Mouse (Mus musculus): Measurements from ENCODE around the gene Phactr2. TPM values are rescaled to one million over a fixed set of nuclear protein-coding genes. Genes with fewer than 3 reads are reported as not detected.

Gene Phactr2
- polyA plus RNA-seq, 1 experiment from 2014 or later = 55.5 TPM

- ATAC-seq (replicated peaks; ENCODE audit: extremely low read depth, insufficient read depth, low FRiP score) = no peak
- H3K4me3 ChIP-seq (ENCODE audit: low read length) = no peak overlapping the region
- no peaks in the 10 kb centered on the region for H3K27me3 ChIP-seq (ENCODE audit: control insufficient read depth, insufficient read depth, low read length)
- H3K9me3 ChIP-seq (replicated peaks; ENCODE audit: control insufficient read depth, low read length) = no peaks in the 10 kb centered on the region
- H3K27ac ChIP-seq (ENCODE audit: low read length) = no peak overlapping the region
- H3K36me3 ChIP-seq (ENCODE audit: control insufficient read depth, insufficient read depth) = peaks cover 19% of the 10 kb centered on the region
- 74% methylated on average over 2 of the region's 2 CpGs for WGBS
- no peak overlapping the region for H3K9ac ChIP-seq (ENCODE audit: low read length)
- H3K4me1 ChIP-seq (ENCODE audit: control insufficient read depth, insufficient read depth, low read length) = peaks cover 23% of the 10 kb centered on the region
- H3K4me2 ChIP-seq (ENCODE audit: low read depth, low read length) = no peak overlapping the region
Measured at GRCm38 (mm10) chr10:13292026-13292425, 182.2 kb downstream of the Phactr2 start.

DNA sequence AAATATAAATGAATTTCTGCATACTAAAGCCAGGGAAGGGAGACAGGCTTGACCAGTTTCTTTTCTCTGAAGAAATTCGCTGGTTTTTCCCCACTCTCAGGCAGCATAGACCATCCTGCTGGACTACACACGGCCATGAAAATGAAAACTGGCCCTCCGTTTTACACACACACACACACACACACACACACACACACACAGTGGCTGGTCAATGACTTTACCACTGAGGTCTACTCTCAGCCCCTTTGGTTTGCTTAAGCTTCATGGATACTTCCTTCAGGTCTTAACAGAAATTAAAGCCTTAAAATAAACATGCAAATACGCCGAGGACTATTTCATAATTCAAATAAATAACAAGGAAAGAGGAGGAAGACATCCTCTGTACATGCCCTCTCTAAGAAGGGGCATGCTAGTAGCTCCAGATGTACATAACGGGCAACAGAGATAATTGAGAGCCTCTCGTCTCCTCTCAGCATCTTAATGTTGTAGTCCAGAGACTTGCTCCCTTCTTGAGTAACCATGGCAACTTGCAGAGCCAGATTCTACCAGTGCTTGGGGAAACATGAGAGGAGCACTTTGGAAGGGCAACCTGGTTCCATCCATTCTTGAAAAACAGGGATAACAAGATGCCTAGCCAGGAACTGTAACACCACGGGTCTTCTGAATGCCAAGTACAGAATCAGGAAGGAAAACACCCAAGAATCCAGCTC lies 184.8 kb downstream of the Phactr2 start:
- H3K36me3 ChIP-seq (ENCODE audit: control insufficient read depth, insufficient read depth) = peaks cover 28% of the 10 kb centered on the region

DNA sequence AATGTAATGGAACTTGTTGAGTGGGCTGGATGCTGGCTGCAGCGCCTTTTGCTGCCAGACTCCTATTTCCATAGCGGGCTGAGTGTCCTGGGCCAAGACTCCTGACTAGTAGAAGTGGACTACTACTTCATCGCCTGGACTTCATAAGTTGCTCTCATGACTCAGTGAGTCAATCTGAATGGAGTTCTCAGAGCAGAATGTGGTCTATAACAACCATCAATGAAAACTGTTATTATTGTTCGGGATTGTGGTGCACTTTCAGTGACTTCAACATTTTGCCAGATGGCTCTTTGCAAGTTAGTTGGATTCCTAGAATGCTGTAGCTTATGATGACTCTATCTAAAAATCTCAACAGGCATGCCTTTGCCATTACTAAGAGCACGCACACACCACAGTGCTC lies 185.9 kb downstream of the Phactr2 start:
- Histone ChIP-seq H3K4me3 (ENCODE audit: low read length) (no peak overlapping the region), H3K4me2 (ENCODE audit: low read depth, low read length) (no peak overlapping the region), H3K27ac (ENCODE audit: low read length) (no peak overlapping the region), H3K36me3 (ENCODE audit: control insufficient read depth, insufficient read depth) (peaks cover 31% of the 10 kb centered on the region), H3K27me3 (ENCODE audit: control insufficient read depth, insufficient read depth, low read length) (no peaks in the 10 kb centered on the region), H3K9ac (ENCODE audit: low read length) (no peak overlapping the region), H3K9me3 (replicated peaks; ENCODE audit: control insufficient read depth, low read length) (no peaks in the 10 kb centered on the region), H3K4me1 (ENCODE audit: control insufficient read depth, insufficient read depth, low read length) (peaks cover 26% of the 10 kb centered on the region)
- WGBS = 79% methylated on average over 5 of the region's 5 CpGs
- no peak for ATAC-seq (replicated peaks; ENCODE audit: extremely low read depth, insufficient read depth, low FRiP score)

More for the DNA sequence above, 184.8 kb downstream of the Phactr2 start:
- Histone ChIP-seq H3K4me1 (ENCODE audit: control insufficient read depth, insufficient read depth, low read length) (peaks cover 18% of the 10 kb centered on the region), H3K27me3 (ENCODE audit: control insufficient read depth, insufficient read depth, low read length) (no peaks in the 10 kb centered on the region), H3K4me3 (ENCODE audit: low read length) (no peak overlapping the region), H3K9ac (ENCODE audit: low read length) (no peak overlapping the region), H3K27ac (ENCODE audit: low read length) (no peak overlapping the region), H3K4me2 (ENCODE audit: low read depth, low read length) (no peak overlapping the region), H3K9me3 (replicated peaks; ENCODE audit: control insufficient read depth, low read length) (no peaks in the 10 kb centered on the region)
- 81% methylated on average over 8 of the region's 8 CpGs for WGBS
- ATAC-seq (replicated peaks; ENCODE audit: extremely low read depth, insufficient read depth, low FRiP score) = no peak

DNA sequence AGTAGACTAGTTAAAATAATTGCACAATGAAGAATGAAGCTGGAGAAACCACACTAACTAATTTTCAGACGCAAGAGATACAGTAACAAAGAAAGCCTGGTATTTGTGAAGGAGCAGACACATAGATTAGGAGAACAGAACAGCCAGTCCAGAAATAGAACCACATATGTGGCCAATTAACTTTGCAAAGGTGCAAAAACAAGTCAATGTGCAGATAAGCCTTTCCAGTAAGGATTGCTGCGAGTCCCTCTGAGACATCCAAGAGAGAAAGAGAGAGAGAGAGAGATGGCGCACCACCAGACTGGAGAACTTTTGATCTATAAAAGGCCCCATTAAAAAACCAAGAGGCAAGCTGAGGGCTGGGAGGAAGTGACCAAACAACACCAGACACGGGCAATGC lies 190.8 kb downstream of the Phactr2 start:
- WGBS = 26% methylated on average over 4 of the region's 4 CpGs

GRCm38 (mm10) chr10:13280298-13280853 lies 193.8 kb downstream of the Phactr2 start:
- no peaks in the 10 kb centered on the region for H3K27me3 ChIP-seq (ENCODE audit: control insufficient read depth, insufficient read depth, low read length)
- peaks cover 32% of the 10 kb centered on the region for H3K4me1 ChIP-seq (ENCODE audit: control insufficient read depth, insufficient read depth, low read length)
- no peak overlapping the region for H3K4me3 ChIP-seq (ENCODE audit: low read length)
- H3K9me3 ChIP-seq (replicated peaks; ENCODE audit: control insufficient read depth, low read length) = no peaks in the 10 kb centered on the region
- no peak overlapping the region for H3K9ac ChIP-seq (ENCODE audit: low read length)
- H3K36me3 ChIP-seq (ENCODE audit: control insufficient read depth, insufficient read depth) = peaks cover 13% of the 10 kb centered on the region
- 35% methylated on average over 6 of the region's 6 CpGs for WGBS
- no peak overlapping the region; the same call in 1 of the 2 replicates for H3K4me2 ChIP-seq (ENCODE audit: low read depth, low read length)
- H3K27ac ChIP-seq (ENCODE audit: low read length) = peak overlapping the region; percentile 80
- peak; percentile 70 for ATAC-seq (replicated peaks; ENCODE audit: extremely low read depth, insufficient read depth, low FRiP score)

More for the DNA sequence above, 190.8 kb downstream of the Phactr2 start:
- no peak; the same call in 1 of the 2 replicates for ATAC-seq (replicated peaks; ENCODE audit: extremely low read depth, insufficient read depth, low FRiP score)
- H3K9ac ChIP-seq (ENCODE audit: low read length) = no peak overlapping the region; the same call in 1 of the 2 replicates
- H3K4me1 ChIP-seq (ENCODE audit: control insufficient read depth, insufficient read depth, low read length) = peaks cover 23% of the 10 kb centered on the region
- peak overlapping the region; percentile 91 for H3K27ac ChIP-seq (ENCODE audit: low read length)
- no peaks in the 10 kb centered on the region for H3K9me3 ChIP-seq (replicated peaks; ENCODE audit: control insufficient read depth, low read length)
- H3K27me3 ChIP-seq (ENCODE audit: control insufficient read depth, insufficient read depth, low read length) = no peaks in the 10 kb centered on the region
- peak overlapping the region; percentile 36 for H3K4me2 ChIP-seq (ENCODE audit: low read depth, low read length)
- H3K36me3 ChIP-seq (ENCODE audit: control insufficient read depth, insufficient read depth) = peaks cover 16% of the 10 kb centered on the region
- no peak overlapping the region for H3K4me3 ChIP-seq (ENCODE audit: low read length)

DNA sequence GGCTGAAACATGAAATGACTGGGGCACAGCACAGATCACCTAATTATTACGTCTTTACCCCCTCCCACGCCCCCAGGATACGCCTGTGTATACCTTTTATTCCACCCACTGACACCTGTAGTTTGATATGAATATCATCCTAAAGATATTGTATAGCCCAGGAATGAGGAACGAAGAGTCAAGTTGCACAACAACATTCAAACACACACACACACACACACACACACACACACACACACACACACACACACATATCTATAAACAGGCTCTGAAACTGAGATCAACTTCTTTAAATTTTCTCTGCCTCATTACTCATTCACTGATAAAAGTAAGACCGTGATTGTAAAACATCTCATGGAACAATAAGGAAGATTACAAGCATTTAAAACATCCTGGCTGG lies 197.9 kb downstream of the Phactr2 start:
- Histone ChIP-seq H3K9me3 (replicated peaks; ENCODE audit: control insufficient read depth, low read length) (no peaks in the 10 kb centered on the region), H3K4me2 (ENCODE audit: low read depth, low read length) (no peak overlapping the region), H3K27me3 (ENCODE audit: control insufficient read depth, insufficient read depth, low read length) (no peaks in the 10 kb centered on the region), H3K4me3 (ENCODE audit: low read length) (no peak overlapping the region), H3K4me1 (ENCODE audit: control insufficient read depth, insufficient read depth, low read length) (peaks cover 34% of the 10 kb centered on the region), H3K36me3 (ENCODE audit: control insufficient read depth, insufficient read depth) (peaks cover 8% of the 10 kb centered on the region), H3K9ac (ENCODE audit: low read length) (no peak overlapping the region), H3K27ac (ENCODE audit: low read length) (peak overlapping the region; percentile 25; the same call in 1 of the 2 replicates)
- no peak for ATAC-seq (replicated peaks; ENCODE audit: extremely low read depth, insufficient read depth, low FRiP score)
- WGBS = 73% methylated on average over 5 of the region's 5 CpGs

DNA sequence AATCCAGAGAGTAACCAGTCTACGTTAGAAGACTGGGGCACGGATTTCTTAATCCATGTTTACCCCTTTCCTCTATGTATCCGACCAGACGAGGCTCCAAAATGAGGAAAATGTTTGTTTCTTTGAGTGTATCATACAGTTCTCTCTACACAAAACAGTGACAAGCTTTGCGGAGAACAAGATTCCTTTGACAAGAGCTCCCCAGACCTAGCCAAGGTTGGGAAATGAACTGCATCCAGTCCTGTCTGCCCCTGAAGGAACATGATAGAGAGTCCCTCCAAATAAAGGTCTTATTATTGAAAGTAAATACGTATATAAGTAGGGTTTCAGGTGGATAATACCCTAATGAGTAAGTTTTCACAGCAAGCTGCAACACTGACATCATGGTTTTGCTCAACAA lies 199.1 kb downstream of the Phactr2 start:
- Histone ChIP-seq H3K27ac (ENCODE audit: low read length) (peak overlapping the region; percentile 87), H3K4me2 (ENCODE audit: low read depth, low read length) (peak overlapping the region; percentile 16; the same call in 1 of the 2 replicates), H3K36me3 (ENCODE audit: control insufficient read depth, insufficient read depth) (peaks cover 8% of the 10 kb centered on the region), H3K4me3 (ENCODE audit: low read length) (no peak overlapping the region), H3K9ac (ENCODE audit: low read length) (no peak overlapping the region), H3K4me1 (ENCODE audit: control insufficient read depth, insufficient read depth, low read length) (peaks cover 28% of the 10 kb centered on the region), H3K9me3 (replicated peaks; ENCODE audit: control insufficient read depth, low read length) (no peaks in the 10 kb centered on the region), H3K27me3 (ENCODE audit: control insufficient read depth, insufficient read depth, low read length) (no peaks in the 10 kb centered on the region)
- WGBS = 43% methylated on average over 6 of the region's 6 CpGs
- peak; percentile 21; the same call in 1 of the 2 replicates for ATAC-seq (replicated peaks; ENCODE audit: extremely low read depth, insufficient read depth, low FRiP score)

DNA sequence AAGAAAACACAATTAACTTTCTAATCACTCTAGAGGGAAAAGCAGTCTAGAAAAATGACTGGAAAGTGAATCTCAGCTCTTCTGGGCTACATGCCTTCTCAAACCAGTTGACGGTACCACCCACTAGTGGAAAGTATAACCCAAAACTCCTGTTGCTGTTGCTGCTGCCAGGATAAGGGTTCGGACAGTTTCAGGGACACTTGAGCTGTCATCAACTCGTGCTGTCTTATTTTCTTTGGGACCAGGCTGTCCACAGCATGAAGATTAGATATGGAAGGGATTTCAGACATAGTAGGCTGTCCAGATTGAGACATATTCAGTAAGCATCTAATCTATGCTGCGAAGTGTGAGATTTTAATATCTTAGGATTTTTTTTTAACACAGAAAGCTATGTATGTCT lies 199.5 kb downstream of the Phactr2 start:
- H3K4me3 ChIP-seq (ENCODE audit: low read length) = no peak overlapping the region
- H3K4me2 ChIP-seq (ENCODE audit: low read depth, low read length) = peak overlapping the region; percentile 16; the same call in 1 of the 2 replicates
- peak; percentile 81 for ATAC-seq (replicated peaks; ENCODE audit: extremely low read depth, insufficient read depth, low FRiP score)
- no peak overlapping the region for H3K9ac ChIP-seq (ENCODE audit: low read length)
- H3K9me3 ChIP-seq (replicated peaks; ENCODE audit: control insufficient read depth, low read length) = no peaks in the 10 kb centered on the region
- H3K4me1 ChIP-seq (ENCODE audit: control insufficient read depth, insufficient read depth, low read length) = peaks cover 28% of the 10 kb centered on the region
- H3K27me3 ChIP-seq (ENCODE audit: control insufficient read depth, insufficient read depth, low read length) = no peaks in the 10 kb centered on the region
- H3K36me3 ChIP-seq (ENCODE audit: control insufficient read depth, insufficient read depth) = peaks cover 11% of the 10 kb centered on the region
- WGBS = 27% methylated on average over 4 of the region's 4 CpGs
- H3K27ac ChIP-seq (ENCODE audit: low read length) = peak overlapping the region; percentile 87

GRCm38 (mm10) chr10:13273756-13274155 lies 200.5 kb downstream of the Phactr2 start:
- 95% methylated on average over 1 of the region's 1 CpGs for WGBS
- H3K9ac ChIP-seq (ENCODE audit: low read length) = no peak overlapping the region
- H3K27me3 ChIP-seq (ENCODE audit: control insufficient read depth, insufficient read depth, low read length) = no peaks in the 10 kb centered on the region
- H3K27ac ChIP-seq (ENCODE audit: low read length) = peak overlapping the region; percentile 87
- no peak overlapping the region for H3K4me2 ChIP-seq (ENCODE audit: low read depth, low read length)
- peaks cover 11% of the 10 kb centered on the region for H3K36me3 ChIP-seq (ENCODE audit: control insufficient read depth, insufficient read depth)
- no peak overlapping the region for H3K4me3 ChIP-seq (ENCODE audit: low read length)
- no peaks in the 10 kb centered on the region for H3K9me3 ChIP-seq (replicated peaks; ENCODE audit: control insufficient read depth, low read length)
- peaks cover 28% of the 10 kb centered on the region for H3K4me1 ChIP-seq (ENCODE audit: control insufficient read depth, insufficient read depth, low read length)
- ATAC-seq (replicated peaks; ENCODE audit: extremely low read depth, insufficient read depth, low FRiP score) = no peak
